Mouse (Mus musculus): ENCODE results near the gene Vmn1r191. TPM values are rescaled to one million over a fixed set of nuclear protein-coding genes. Genes with fewer than 3 reads are reported as not detected.
"Not testable (repeated sequence)": the region's sequence is repeated elsewhere in the genome, so short reads cannot be mapped to it uniquely, and the experiment has no call there.

Vmn1r191 gene
- polyA plus RNA-seq (2011; ENCODE audit: insufficient read depth, insufficient read length, low read depth, missing spikeins), result not detected in 2 replicates

GRCm38 (mm10) chr13:22183869-22184268 is at the start of gene Vmn1r191:
Gene Vmn1r191 (minus strand): TSS chr13:22183969.
- Histone ChIP-seq H3K4me1 (ENCODE audit: control insufficient read depth, insufficient read depth, low read length) (no peaks in the 10 kb centered on the region), H3K9me3 (replicated peaks; ENCODE audit: control insufficient read depth, insufficient read depth, low read length, poor library complexity, severe bottlenecking) (no peaks in the 10 kb centered on the region), H3K36me3 (ENCODE audit: control insufficient read depth, insufficient read depth, low read length, poor library complexity, severe bottlenecking) (no peaks in the 10 kb centered on the region), H3K27ac (ENCODE audit: insufficient read depth, low read length) (no peak within 1 kb of the TSS), H3K4me3 (ENCODE audit: low read depth, low read length) (no peak within 1 kb of the TSS), H3K27me3 (ENCODE audit: control insufficient read depth, insufficient read depth, low read length, poor library complexity, severe bottlenecking) (no peaks in the 10 kb centered on the region), H3K9ac (ENCODE audit: low read depth, poor library complexity, severe bottlenecking) (no peak within 1 kb of the TSS)
- TF ChIP-seq EP300 (IDR thresholded peaks at IDR 0.05; ENCODE audit: insufficient read depth, low read depth, low read length) (no peak), CTCF (IDR thresholded peaks at IDR 0.05; ENCODE audit: low read depth, low read length) (no peak), POLR2A (IDR thresholded peaks at IDR 0.05; ENCODE audit: insufficient read depth, low read length) (no peak)

- not testable (repeated sequence) for H3K36me3 ChIP-seq (ENCODE audit: control insufficient read depth, insufficient read depth, low read length, poor library complexity, severe bottlenecking); H3K4me3 ChIP-seq (ENCODE audit: low read depth, low read length); H3K9ac ChIP-seq (ENCODE audit: low read depth, poor library complexity, severe bottlenecking); H3K27ac ChIP-seq (ENCODE audit: insufficient read depth, low read length); H3K9me3 ChIP-seq (replicated peaks; ENCODE audit: control insufficient read depth, insufficient read depth, low read length, poor library complexity, severe bottlenecking); H3K4me1 ChIP-seq (ENCODE audit: control insufficient read depth, insufficient read depth, low read length); H3K27me3 ChIP-seq (ENCODE audit: control insufficient read depth, insufficient read depth, low read length, poor library complexity, severe bottlenecking)
Observed at GRCm38 (mm10) chr13:22223060-22223459, 39.3 kb upstream of the Vmn1r191 start, which contains the start of gene Vmn1r193. Gene Vmn1r193 (minus strand): TSS chr13:22223160.

- H3K4me3 ChIP-seq (ENCODE audit: low read depth, low read length); H3K9ac ChIP-seq (ENCODE audit: low read depth, poor library complexity, severe bottlenecking); H3K4me1 ChIP-seq (ENCODE audit: control insufficient read depth, insufficient read depth, low read length); H3K27me3 ChIP-seq (ENCODE audit: control insufficient read depth, insufficient read depth, low read length, poor library complexity, severe bottlenecking); H3K36me3 ChIP-seq (ENCODE audit: control insufficient read depth, insufficient read depth, low read length, poor library complexity, severe bottlenecking); H3K9me3 ChIP-seq (replicated peaks; ENCODE audit: control insufficient read depth, insufficient read depth, low read length, poor library complexity, severe bottlenecking): not testable (repeated sequence)
- H3K27ac ChIP-seq (ENCODE audit: insufficient read depth, low read length), result peak overlapping the region; percentile 88
Observed at GRCm38 (mm10) chr13:22192756-22193155, 9.0 kb upstream of the Vmn1r191 start.

- Histone ChIP-seq H3K36me3 (ENCODE audit: control insufficient read depth, insufficient read depth, low read length, poor library complexity, severe bottlenecking) (no peaks in the 10 kb centered on the region), H3K4me3 (ENCODE audit: low read depth, low read length) (no peak within 1 kb of the TSS), H3K27me3 (ENCODE audit: control insufficient read depth, insufficient read depth, low read length, poor library complexity, severe bottlenecking) (no peaks in the 10 kb centered on the region), H3K9ac (ENCODE audit: low read depth, poor library complexity, severe bottlenecking) (no peak within 1 kb of the TSS), H3K27ac (ENCODE audit: insufficient read depth, low read length) (no peak within 1 kb of the TSS), H3K4me1 (ENCODE audit: control insufficient read depth, insufficient read depth, low read length) (no peaks in the 10 kb centered on the region), H3K9me3 (replicated peaks; ENCODE audit: control insufficient read depth, insufficient read depth, low read length, poor library complexity, severe bottlenecking) (no peaks in the 10 kb centered on the region)
- TF ChIP-seq POLR2A (IDR thresholded peaks at IDR 0.05; ENCODE audit: insufficient read depth, low read length) (no peak), CTCF (IDR thresholded peaks at IDR 0.05; ENCODE audit: low read depth, low read length) (no peak), EP300 (IDR thresholded peaks at IDR 0.05; ENCODE audit: insufficient read depth, low read depth, low read length) (no peak)
Observed at GRCm38 (mm10) chr13:22191041-22191440, 7.3 kb upstream of the Vmn1r191 start, which contains the start of gene Vmn1r192. Gene Vmn1r192 (minus strand): TSS chr13:22191141.

GRCm38 (mm10) chr13:22190385-22190784 is 6.6 kb upstream of the Vmn1r191 start:
- H3K9ac ChIP-seq (ENCODE audit: low read depth, poor library complexity, severe bottlenecking), result no peak overlapping the region
- TF ChIP-seq POLR2A (IDR thresholded peaks at IDR 0.05; ENCODE audit: insufficient read depth, low read length), result no peak
- H3K27ac ChIP-seq (ENCODE audit: insufficient read depth, low read length), result no peak overlapping the region
- H3K36me3 ChIP-seq (ENCODE audit: control insufficient read depth, insufficient read depth, low read length, poor library complexity, severe bottlenecking), result no peaks in the 10 kb centered on the region
- H3K4me3 ChIP-seq (ENCODE audit: low read depth, low read length), result no peak overlapping the region
- no peaks in the 10 kb centered on the region for H3K4me1 ChIP-seq (ENCODE audit: control insufficient read depth, insufficient read depth, low read length)
- H3K27me3 ChIP-seq (ENCODE audit: control insufficient read depth, insufficient read depth, low read length, poor library complexity, severe bottlenecking), result no peaks in the 10 kb centered on the region
- no peaks in the 10 kb centered on the region for H3K9me3 ChIP-seq (replicated peaks; ENCODE audit: control insufficient read depth, insufficient read depth, low read length, poor library complexity, severe bottlenecking)

GRCm38 (mm10) chr13:22189313-22189712 is 5.5 kb upstream of the Vmn1r191 start:
- Histone ChIP-seq H3K27ac (ENCODE audit: insufficient read depth, low read length) (no peak overlapping the region), H3K4me1 (ENCODE audit: control insufficient read depth, insufficient read depth, low read length) (no peaks in the 10 kb centered on the region), H3K27me3 (ENCODE audit: control insufficient read depth, insufficient read depth, low read length, poor library complexity, severe bottlenecking) (no peaks in the 10 kb centered on the region), H3K36me3 (ENCODE audit: control insufficient read depth, insufficient read depth, low read length, poor library complexity, severe bottlenecking) (no peaks in the 10 kb centered on the region), H3K9ac (ENCODE audit: low read depth, poor library complexity, severe bottlenecking) (no peak overlapping the region), H3K4me3 (ENCODE audit: low read depth, low read length) (no peak overlapping the region), H3K9me3 (replicated peaks; ENCODE audit: control insufficient read depth, insufficient read depth, low read length, poor library complexity, severe bottlenecking) (no peaks in the 10 kb centered on the region)
- TF ChIP-seq EP300 (IDR thresholded peaks at IDR 0.05; ENCODE audit: insufficient read depth, low read depth, low read length) (no peak), POLR2A (IDR thresholded peaks at IDR 0.05; ENCODE audit: insufficient read depth, low read length) (no peak), CTCF (IDR thresholded peaks at IDR 0.05; ENCODE audit: low read depth, low read length) (no peak)

Data from ES-Bruce4 (cell line).